Mouse (Mus musculus) left cerebral cortex, adult 11 months (tissue): ENCODE data around the gene Tnfaip2.

ENCODE experiments used
- DNase-seq: peaks from one replicate; pipeline ENCODE4 v3.0.0; 2022; ENCODE audit warnings: low spot score

Gene Tnfaip2

GRCm38 (mm10) chr12:111442309-111443010, at the start of gene Tnfaip2:
Gene Tnfaip2, plus strand, starts transcription at chr12:111442469.
- no peak for DNase-seq

- DNase-seq: no peak
Observed at GRCm38 (mm10) chr12:111394008-111394407, 48.3 kb upstream of the Tnfaip2 start.

GRCm38 (mm10) chr12:111396997-111397396, 45.3 kb upstream of the Tnfaip2 start:
- no peak for DNase-seq

GRCm38 (mm10) chr12:111401454-111402184, 40.6 kb upstream of the Tnfaip2 start:
- peak; percentile 68 for DNase-seq

GRCm38 (mm10) chr12:111404880-111405279, 37.4 kb upstream of the Tnfaip2 start:
- DNase-seq: no peak

GRCm38 (mm10) chr12:111406622-111407021, 35.6 kb upstream of the Tnfaip2 start, which contains the start of gene Lbhd2:
Gene Lbhd2, plus strand, starts transcription at chr12:111406809.
- no peak for DNase-seq

GRCm38 (mm10) chr12:111409583-111409982, 32.7 kb upstream of the Tnfaip2 start:
- DNase-seq: no peak

GRCm38 (mm10) chr12:111411631-111412355, 30.5 kb upstream of the Tnfaip2 start:
- no peak for DNase-seq

- DNase-seq: no peak
Observed at GRCm38 (mm10) chr12:111412581-111413284, 29.5 kb upstream of the Tnfaip2 start.

GRCm38 (mm10) chr12:111413300-111413699, 29.0 kb upstream of the Tnfaip2 start:
- peak; percentile 84 for DNase-seq

- no peak for DNase-seq
Observed at GRCm38 (mm10) chr12:111416921-111417779, 25.1 kb upstream of the Tnfaip2 start, which contains the start of gene Exoc3l4. Gene Exoc3l4, plus strand, starts transcription at chr12:111417017.

- no peak for DNase-seq
Observed at GRCm38 (mm10) chr12:111419918-111420317, 22.4 kb upstream of the Tnfaip2 start.

GRCm38 (mm10) chr12:111420946-111421709, 21.1 kb upstream of the Tnfaip2 start:
- no peak for DNase-seq

GRCm38 (mm10) chr12:111422852-111423251, 19.4 kb upstream of the Tnfaip2 start:
- DNase-seq: no peak

- DNase-seq: no peak
Observed at GRCm38 (mm10) chr12:111423570-111424129, 18.6 kb upstream of the Tnfaip2 start.

GRCm38 (mm10) chr12:111424547-111424946, 17.7 kb upstream of the Tnfaip2 start:
- no peak for DNase-seq

GRCm38 (mm10) chr12:111425258-111425657, 17.0 kb upstream of the Tnfaip2 start:
- DNase-seq: peak; percentile 55

GRCm38 (mm10) chr12:111425789-111426460, 16.3 kb upstream of the Tnfaip2 start:
- DNase-seq: peak; percentile 80

- no peak for DNase-seq
Observed at GRCm38 (mm10) chr12:111427438-111428113, 14.7 kb upstream of the Tnfaip2 start.
